Mouse (Mus musculus) ovary, postnatal 36 days (tissue): ENCODE measurements around the gene Nploc4.

Source experiments
- DNase-seq: peaks from one replicate; pipeline ENCODE4 v3.0.0; 2022; ENCODE audit warnings: low spot score, mixed read lengths

Nploc4 gene

DNA sequence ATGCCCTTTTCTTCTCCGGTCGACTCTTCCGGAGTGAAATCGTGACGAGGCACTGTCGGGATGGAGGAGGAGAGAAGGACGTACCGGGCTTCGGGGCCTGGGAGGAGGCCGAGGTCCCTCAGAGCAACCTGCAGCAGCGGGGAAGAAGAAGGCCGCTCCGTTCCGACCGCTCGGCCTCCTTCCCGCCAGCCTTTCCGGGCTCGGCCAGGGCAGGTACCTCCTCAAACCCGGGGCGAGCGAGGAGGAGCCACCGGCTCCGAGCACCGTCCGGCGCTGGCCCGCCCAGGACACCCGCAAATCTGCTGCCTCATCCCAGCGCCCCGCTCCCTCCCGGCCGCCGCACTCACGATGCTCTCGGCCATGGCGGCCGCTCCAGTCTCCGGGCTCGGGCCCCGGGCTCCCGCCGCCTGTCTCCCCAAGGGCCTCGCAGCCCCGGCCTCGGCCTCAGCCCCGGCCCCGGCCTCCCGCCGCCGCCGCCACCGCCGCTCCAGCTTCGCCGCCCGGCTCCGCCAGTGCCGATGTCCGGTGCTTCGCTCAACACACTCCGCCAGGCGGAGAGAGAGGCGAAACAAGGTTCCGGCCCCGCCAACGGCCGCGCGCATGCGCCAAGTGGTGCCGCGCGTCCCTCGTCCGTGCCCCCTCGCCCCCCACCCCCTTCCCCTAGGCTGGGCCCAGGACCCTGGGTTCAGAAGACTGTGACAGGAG lies at the start of gene Nploc4:
Gene Nploc4 (minus strand): TSS at position 557 of the 705 bp plus-strand sequence.
- DNase-seq = peak; percentile 91

DNA sequence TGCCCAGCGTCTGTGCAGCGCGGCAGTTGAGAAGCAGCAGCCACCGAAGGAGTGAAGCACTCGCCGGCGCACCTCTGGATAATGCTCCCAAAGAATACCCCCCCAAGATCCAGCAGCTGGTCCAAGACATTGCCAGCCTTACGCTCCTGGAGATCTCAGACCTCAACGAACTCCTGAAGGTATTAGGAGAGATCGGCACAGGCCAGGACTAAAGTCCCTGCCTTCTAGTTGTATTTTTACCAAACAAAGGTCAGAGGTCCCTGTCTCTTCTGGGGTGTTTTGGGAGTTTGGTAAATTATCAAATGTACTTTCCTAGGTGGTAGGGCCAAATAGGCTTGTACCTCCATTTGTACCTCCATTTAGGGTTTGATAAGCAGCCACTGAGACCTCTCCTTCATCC lies 47.7 kb upstream of the Nploc4 start:
- no peak for DNase-seq

DNA sequence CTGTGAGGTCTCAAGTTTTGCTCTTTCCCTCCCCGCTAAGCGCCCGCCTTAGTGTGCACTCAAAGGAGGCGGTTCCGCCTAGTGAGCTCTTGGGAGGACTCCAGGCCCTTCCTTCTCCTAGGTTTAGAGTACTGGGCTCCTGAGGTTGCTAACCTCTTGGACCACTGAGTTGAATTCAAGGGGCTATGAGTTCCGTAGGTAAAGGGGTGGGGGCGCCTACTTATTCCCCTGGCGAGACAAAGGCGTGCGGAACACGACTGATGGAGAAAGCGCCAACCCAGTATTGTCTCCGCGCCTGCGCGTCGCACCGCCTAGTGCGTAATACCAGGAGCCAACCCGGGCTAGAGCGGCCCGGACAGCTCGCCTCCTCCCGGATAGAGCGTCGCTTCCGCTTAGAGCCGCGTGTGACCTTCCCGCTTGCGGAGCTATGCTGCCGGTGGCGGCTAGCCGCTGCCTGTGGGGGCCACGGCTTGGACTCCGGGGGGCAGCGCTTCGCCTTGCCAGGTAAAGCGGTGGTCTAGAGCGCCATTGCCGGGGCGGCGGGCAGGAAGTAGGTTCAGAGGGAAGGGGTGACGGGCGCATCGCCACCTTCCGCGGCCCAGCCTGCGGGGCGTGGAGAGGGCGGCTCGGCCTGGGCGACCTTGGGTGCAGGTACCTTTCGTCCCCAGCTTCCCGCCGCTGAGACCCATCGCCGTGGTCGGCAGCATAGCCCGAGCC lies 46.9 kb upstream of the Nploc4 start, which contains the start of gene Mrpl12:
Gene Mrpl12 (plus strand): TSS at position 349 of the 717 bp plus-strand sequence.
- peak; percentile 88 for DNase-seq

DNA sequence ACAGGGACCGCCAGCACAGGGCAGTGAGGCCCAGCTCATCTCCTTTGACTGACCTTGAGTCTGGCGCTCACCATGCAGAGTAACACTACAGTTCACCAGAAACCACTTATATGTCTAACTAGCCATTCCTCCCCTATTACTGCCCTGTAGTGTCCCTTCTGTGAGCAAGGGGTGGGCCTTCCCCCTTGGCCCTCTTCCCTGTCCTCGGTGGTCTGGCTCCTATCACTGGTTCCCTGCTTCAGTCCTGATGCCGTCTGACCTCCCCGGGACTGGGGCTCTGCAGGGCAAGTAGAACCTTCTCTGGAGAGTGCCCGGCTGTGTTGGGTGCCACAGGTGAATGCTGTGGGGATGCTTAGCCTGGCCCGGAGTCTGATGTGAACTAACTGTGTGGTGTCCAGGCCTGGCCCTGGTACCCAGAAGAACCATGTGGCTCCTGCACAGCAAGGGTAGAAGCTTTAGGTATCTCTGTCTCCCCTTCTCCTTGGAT lies 46.0 kb upstream of the Nploc4 start:
- DNase-seq = no peak

DNA sequence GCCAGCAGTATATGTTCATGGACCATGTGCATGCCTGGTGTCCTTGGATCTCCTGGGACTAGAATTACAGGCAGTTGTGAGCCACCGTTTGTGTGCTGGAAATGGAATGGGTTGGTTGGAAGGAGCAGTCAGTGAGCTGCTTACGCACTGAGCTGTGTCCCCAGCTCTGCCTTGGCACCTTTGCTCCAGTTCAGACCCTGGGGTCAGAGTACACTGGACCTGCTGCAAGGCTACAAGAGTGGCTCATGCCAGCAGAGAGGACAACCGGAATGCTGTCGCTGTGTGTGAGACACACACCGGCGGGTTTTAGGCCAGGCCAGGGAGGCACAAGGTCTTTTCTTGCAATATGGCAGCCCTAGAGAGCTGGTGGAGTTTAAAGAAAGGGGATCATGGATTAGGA lies 34.5 kb upstream of the Nploc4 start:
- no peak for DNase-seq

DNA sequence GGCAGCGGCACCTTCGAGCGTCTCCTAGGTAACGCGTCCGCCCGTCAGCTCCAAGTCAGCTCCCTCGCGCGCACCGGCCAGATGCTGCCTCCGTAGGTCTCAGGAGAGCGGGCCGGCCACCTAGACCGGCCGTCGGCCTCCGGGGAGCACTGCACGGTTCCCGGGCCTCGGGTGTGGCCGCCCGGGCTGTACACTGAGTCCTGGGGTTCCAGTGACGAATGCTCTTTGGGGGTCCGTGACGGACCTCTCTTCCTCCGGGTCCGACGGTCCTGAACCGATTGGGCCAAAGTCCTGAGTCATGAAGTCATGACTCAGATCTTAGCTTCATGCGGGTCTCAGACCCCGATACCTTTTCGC lies 30.2 kb upstream of the Nploc4 start:
- DNase-seq = no peak

DNA sequence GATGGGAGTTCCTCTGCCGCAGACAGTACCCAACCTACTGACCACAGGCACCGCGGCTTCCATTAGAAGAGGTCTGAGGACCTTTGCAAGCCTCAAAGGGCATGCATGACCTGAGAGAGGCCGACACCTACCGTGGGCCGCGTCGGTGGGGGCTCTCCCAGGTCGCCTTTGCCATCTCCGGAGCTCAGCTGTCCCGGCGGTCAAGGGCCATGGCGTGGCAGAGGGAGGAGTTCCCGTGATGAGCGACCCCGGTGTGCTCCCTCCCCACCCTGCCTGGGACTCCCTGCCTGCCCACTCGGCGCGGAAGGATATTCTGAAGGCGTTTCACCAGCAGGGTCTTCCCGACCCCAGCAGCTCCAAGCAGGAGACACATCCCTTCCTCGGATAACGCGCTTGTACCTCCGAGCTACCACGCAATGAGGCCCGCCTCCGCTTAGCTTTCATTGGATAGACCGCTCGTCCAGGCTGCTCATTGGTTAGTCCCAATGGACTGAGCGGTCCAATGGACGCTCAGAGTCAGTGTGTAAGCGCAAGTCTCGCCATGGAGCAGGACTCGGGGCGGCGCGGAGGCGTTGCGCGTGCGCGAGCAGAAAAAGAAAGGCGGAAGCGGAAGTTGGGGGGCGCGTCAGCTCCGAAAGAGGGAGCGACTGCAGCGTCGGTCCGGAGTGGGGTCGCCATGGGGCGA lies 29.7 kb upstream of the Nploc4 start, which contains the start of gene Arl16:
Gene Arl16 (minus strand): TSS at position 557 of the 685 bp plus-strand sequence.
- peak; percentile 93 for DNase-seq

DNA sequence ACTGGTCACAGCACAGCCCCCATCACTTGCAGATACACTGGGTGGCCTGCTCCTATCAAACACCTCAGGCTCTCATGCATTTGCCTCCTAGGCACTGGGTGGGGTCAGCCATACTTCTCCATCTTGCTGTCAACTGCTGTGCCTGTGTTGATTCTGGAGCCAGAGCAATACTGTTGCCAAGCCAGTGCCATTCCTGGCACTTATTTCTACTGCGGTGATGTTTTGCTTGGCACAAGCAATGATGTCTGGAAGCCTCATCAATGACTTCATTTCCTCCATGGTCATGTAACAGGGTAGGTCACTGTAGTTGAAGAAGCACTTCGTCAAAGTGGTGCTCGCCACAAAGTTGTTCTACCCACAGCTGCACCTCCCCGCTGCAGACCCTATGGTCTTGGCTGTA lies 28.0 kb upstream of the Nploc4 start:
- no peak for DNase-seq

DNA sequence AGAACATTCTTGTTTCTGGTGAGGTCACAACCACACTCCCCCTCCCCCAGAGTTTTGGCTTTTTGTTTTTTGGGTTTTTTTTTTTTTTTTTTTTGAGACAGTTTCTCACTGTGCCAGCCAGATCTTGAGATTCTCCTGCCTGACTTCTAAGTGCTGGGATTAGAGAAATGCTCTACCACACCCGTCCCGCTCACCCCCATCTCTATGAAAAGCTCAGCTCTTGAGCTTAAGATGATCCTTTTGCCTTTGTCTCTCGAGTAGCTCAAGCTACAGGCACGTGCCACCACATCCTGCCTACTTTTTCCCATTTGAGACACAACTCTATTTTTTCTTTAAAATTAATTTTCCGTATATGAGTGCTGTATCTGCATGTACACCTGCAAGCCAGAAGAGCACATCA lies 26.9 kb upstream of the Nploc4 start:
- no peak for DNase-seq

DNA sequence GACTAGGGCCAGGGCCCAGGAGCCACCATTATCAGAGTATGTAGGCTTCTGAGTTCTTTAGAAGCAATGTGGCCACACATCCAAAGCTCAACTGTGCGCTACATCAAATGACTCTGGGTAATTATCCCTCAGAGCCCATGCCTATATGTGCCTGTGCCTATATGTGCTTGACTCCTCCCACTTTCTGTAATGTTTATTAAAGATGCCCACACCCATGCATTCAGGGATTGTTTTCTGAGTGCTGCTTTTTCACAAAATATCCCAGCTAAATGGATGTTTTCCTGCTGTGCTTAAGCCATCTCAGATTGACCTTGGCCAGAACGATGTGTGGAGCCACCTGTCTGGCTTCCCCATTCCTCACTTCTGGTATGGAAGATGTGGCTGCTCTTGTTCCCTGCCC lies 26.0 kb upstream of the Nploc4 start:
- DNase-seq = no peak

DNA sequence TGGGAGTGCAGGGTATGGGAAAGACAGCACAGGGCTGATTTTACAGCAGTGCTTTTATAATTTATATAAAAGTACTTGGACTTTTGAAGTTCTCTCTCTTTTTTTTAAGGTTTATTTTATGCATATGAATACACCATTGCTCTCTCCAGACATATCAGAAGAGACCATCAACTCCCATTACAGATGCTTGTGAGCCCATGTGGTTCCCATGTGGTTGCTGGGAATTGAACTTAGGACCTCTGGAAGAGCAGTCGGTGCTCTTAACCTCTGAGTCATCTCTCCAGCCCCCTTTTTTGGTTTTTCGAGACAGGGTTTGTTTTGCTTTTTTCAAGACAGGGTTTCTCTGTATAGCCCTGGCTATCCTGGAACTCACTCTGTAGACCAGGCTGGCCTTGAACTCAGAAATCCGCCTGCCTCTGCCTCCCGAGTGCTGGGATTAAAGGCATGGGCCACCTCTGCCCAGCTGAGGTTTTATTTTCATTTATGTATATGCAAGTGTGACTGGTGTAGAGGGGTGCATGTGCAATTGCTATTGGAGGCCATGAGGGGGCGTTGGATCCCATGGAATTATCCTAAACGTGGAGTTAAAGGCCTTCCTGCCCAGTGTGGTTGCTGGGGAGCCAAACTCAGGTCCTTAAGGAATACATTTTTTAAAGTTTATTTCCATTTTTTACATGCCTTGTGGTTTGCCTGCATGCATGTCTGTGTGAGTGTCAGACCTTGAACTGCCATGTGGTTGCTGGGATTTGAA lies 21.5 kb upstream of the Nploc4 start:
- DNase-seq = no peak

DNA sequence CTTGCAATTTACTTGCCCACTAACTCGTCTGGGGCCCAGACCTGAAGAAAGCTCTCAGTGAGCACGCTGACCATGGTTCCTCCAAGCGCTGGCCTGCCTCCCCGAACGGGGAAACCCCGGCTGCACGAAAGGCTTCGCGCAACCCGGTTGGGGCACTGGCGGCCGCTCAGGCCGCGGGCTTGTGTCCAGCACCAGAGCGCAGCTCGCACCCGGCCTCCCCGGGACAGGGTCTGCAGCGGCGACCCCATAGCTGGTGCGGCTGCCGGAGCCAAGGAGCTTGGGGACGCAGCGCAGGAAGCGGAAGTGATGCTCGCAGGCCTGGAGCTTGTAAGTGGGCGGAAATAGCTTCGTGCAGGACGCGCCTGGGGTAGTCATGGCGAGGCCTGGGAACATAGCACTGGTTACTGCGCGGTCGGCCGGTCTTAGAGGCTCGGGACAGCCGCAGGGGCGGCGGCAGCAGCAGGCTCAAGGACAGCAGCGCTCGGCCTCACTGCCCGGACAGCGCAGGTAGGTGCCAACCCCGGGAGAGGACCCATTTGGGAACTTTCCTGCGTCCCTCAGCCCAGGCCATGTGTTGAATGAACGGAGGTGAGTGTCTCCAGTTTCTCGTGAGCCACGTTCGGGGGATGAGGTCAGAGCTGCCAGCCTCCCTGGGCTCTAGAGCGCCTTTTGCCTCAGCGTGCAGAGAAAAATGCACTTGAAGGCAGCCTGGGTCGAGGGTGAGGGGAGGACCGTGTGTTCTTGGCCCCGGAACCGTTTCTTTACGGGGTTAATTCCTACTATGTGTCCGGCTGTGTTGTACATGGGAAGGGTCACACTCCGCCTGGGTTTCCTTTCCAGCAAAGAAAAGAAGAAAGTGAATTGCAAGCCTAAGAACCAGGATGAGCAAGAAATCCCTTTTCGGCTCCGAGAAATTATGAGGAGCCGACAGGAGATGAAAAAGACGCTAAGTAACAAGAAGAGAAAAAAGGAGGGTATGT lies 20.6 kb upstream of the Nploc4 start, which contains the start of the genes Oxld1 and Ccdc137:
Gene Oxld1 (minus strand): TSS at position 297 of the 980 bp plus-strand sequence.
Gene Ccdc137 (plus strand): TSS at position 344 of the 980 bp plus-strand sequence.
- peak; percentile 76 for DNase-seq

DNA sequence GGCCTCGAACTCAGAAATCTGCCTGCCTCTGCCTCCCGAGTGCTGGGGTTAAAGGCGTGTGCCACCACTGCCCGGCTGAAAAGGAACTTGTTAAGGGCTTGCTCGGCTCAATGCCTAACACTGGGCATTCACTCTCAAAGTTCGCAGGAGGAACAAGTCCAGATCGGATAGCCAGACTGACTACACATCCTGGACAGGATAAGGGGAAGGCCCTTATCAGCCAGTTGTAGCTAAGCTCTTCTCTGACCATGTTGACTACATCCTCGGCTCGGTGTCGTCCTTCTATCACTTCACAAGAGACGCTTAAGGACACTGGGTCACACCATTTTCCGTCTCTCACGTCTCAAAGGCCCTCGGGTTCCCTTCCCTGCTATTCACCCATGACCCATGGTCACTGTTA lies 19.9 kb upstream of the Nploc4 start:
- no peak for DNase-seq

DNA sequence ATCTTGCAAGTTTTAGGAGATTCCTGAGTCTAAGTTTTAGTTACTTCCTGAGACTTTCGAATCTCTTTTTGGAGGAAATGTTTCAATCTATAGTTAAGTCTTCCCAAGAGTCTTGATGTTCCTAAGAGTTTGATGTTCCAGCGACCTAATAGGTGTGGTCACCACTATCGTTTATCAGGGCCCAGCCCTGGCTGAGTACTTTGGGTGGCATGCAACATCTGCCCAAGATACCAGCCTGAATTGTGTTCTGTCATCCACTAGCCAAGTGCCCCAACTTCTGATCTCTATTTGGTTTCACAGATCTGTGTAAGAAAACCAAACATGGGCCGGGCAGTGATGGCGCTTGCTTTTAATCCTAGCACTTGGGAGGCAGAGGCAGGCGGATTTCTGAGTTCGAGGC lies 17.9 kb upstream of the Nploc4 start:
- DNase-seq = no peak

DNA sequence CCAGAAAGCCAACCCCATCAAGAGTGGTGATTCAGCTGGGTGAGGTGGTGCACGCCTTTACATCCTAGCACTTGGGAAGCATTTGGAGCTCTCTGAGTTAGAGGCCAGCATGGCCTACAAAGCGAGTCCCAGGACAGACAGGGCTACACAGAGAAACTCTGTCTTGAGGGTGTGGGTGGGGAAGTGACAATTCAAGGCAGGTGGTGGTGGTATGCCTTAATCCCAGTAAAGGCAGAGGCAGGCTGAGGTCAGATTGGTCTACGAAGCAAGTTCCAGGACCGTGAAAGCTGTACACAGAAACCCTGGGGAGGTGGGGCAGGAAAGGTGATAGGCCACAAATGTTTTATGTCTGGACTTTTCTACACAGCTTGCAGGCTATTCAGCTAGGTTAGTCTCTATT lies 17.5 kb upstream of the Nploc4 start:
- no peak for DNase-seq

DNA sequence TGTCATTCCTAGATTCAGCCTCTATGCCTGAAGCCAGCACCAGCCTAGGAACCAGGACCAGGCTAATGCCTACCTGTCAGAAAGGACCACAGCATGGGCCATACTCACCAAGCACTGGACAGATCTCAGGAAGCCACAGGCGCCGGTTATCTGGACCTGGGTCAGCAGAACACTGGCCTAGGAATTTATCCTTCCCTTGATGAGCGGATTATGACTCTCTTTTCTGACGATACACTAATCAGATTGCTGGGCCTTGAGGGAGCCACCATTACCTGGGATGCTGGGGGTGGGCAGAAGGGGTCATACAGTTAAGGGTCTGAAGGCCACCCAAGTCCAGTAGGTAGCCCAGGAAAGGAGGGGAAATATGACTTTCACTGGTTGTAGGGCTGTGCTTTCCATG lies 15.8 kb upstream of the Nploc4 start, which contains the start of gene Pde6g:
Gene Pde6g (minus strand): TSS at position 195 of the 400 bp plus-strand sequence.
- DNase-seq = no peak

DNA sequence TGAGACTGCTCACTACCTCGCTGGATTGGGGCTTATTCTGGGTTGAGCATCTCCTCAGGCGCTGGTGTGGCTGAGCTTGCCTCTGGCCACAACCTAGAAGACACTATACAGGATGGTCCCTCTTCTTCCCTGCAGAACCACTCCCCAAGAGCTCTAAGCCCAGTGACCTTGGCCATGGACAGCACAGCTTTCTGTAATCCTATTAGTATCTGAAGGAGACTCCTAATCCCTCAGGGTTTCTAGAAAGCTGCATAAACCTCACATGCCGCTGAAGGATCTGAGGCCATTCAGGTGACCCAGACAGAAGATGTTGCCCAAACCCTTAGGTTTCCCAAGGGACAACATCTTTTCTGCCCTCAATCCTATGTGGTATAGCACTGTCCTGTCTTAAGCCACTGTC lies 14.7 kb upstream of the Nploc4 start:
- no peak for DNase-seq

DNA sequence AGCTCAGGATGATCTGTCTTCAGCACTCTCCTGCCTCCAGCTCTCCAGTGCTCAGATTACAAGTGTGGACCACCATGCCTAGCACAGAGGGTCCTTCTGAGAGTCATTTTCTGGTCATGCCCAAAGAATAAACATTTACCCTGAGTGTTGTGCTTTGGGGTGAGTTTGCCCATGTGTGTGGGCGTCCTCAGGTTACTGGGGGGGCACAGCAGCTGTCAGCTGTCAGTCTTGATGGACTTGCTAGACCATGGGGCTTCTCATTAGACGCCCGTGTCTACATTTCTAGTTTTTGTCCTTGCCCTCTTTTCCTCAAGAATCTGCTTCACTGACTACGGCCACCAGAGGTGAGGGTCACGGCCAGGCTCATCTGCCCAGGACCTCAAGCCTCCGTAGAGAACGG lies 9.7 kb upstream of the Nploc4 start:
- DNase-seq = no peak

DNA sequence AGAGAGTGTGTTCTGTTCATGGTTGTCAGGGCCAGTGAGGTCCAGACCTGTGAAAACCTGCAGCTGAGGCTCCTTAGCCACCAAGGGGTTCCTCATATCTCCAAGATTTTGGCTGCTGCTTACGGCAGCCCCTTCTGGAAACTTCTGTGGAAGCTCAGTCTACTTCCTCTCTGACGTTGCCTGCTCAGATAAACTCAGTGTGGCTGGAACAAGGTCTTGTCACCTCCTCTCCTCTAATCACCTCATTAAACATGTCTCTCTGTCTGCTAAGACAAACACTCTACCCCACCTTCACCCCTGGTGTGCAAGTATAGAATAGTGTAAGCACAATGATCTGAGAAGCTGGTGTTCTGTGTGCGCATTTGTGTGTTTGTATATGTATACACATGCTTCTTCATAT lies 8.0 kb upstream of the Nploc4 start:
- no peak for DNase-seq

DNA sequence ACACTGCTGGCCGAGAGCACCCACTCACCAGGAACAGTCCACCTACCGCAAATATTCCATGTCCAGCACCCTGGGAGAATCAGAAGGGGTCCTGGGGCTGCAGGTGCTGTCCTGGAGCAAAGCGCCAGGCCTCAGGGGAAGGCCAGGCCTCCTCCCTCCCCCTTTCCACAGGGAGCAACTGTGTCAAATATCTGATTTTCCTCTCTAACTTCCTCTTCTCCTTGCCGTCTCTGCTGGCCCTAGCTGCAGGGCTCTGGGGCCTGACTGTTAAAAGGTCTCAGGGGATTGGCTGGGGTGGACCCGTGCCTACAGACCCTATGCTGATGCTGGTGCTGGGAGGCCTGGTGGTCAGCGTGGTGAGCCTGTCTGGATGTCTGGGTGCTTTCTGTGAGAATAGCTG lies 6.6 kb upstream of the Nploc4 start:
- DNase-seq = no peak
